Mouse (Mus musculus) stomach, postnatal 0 days (tissue): ENCODE measurements around the gene Lage3. TPM values are rescaled to one million over a fixed set of nuclear protein-coding genes. Genes with fewer than 3 reads are reported as not detected.

Experiments used
- ATAC-seq: fragments of 200-750 bp; cut with Nextera tagmentation; 2 replicates; pipeline ENCODE4 v1.8.0; 2017; ENCODE audit not compliant: low FRiP score, low TSS enrichment
- DNase-seq: peaks from one replicate; pipeline ENCODE4 v3.0.0-alpha.2; 2016; ENCODE audit warnings: low spot score
- H3K27ac ChIP-seq: fragments of 300-500 bp; sonication (generic); replicated peaks from 2 replicates; pipeline ENCODE4 v1.5.1; 2014; ENCODE audit warnings: mild to moderate bottlenecking, control low read depth
- H3K27me3 ChIP-seq: fragments of 300-500 bp; sonication (generic); 2 replicates; pipeline ENCODE4 v1.6.1; 2014; ENCODE audit warnings: low read length; ENCODE audit not compliant: control insufficient read depth, insufficient read depth
- H3K36me3 ChIP-seq: fragments of 300-500 bp; sonication (generic); 2 replicates; pipeline ENCODE4 v1.6.1; 2014; ENCODE audit warnings: low read length, mixed read lengths; ENCODE audit not compliant: control insufficient read depth, insufficient read depth
- H3K4me1 ChIP-seq: fragments of 300-500 bp; sonication (generic); replicated peaks from 2 replicates; pipeline ENCODE4 v1.6.1; 2014; ENCODE audit warnings: antibody characterized with exemption; ENCODE audit not compliant: control insufficient read depth, insufficient read depth
- H3K4me2 ChIP-seq: fragments of 300-500 bp; sonication (generic); replicated peaks from 2 replicates; pipeline ENCODE4 v1.6.1; 2014; ENCODE audit warnings: low read depth, mild to moderate bottlenecking, control low read depth, moderate library complexity
- H3K4me3 ChIP-seq: fragments of 300-500 bp; sonication (generic); 2 replicates; pipeline ENCODE4 v1.5.1; 2014; ENCODE audit warnings: low read depth, low read length, control low read depth
- H3K9ac ChIP-seq: fragments of 300-500 bp; sonication (generic); 2 replicates; pipeline ENCODE4 v1.6.1; 2014; ENCODE audit warnings: mild to moderate bottlenecking, low read length, control low read depth, mixed read lengths
- H3K9me3 ChIP-seq: fragments of 300-500 bp; sonication (generic); 2 replicates; pipeline ENCODE4 v1.6.1; 2016; ENCODE audit warnings: low read length; ENCODE audit not compliant: control insufficient read depth
- CTCF ChIP-seq: IDR thresholded peaks from 2 replicates; pipeline ENCODE4 v1.5.1; 2016; ENCODE audit warnings: antibody characterized with exemption, low read depth, mild to moderate bottlenecking, moderate library complexity
- EP300 ChIP-seq: optimal IDR thresholded peaks from 2 replicates; pipeline ENCODE3; 2016; ENCODE audit warnings: antibody characterized with exemption
- WGBS: fragments of 180-500 bp; shearing (Covaris S2); extraction: QIAGEN DNeasy Blood & Tissue Kit; methylation state at CpG from one replicate; pipeline ENCODE4 v1.1.7; 2014; 5-methylcytosine and 5-hydroxymethylcytosine counted together
- microRNA-seq: library from miRNA; unstranded; fragments of <30 nt; microRNA quantifications from one replicate; pipeline ENCODE4, GENCODE M21; 2016
- polyA plus RNA-seq: library from polyadenylated mRNA; unstranded; fragments of >200 nt; fragmentation: Nextera tagmentation; extraction: Ambion mirVana; gene quantifications from 2 replicates; pipeline ENCODE4 v1.2.1, GENCODE M21; 2015

Gene Lage3
- polyA plus RNA-seq, 1 experiment from 2014 or later, result 88.1 TPM

GRCm38 (mm10) chrX:74304867-74305700, 48.3 kb downstream of the Lage3 start, which contains the start of gene Gdi1:
Gene Gdi1, plus strand, starts transcription at chrX:74304998.
- H3K4me1 ChIP-seq, result no peaks in the 10 kb centered on the region
- DNase-seq (peak; percentile 83), ATAC-seq (peak; percentile 92)
- H3K27me3 ChIP-seq, result no peaks in the 10 kb centered on the region
- H3K9me3 ChIP-seq, result no peaks in the 10 kb centered on the region
- peak within 1 kb of the TSS; percentile 51 for H3K4me3 ChIP-seq
- WGBS, result 16% methylated on average over 34 of the region's 41 CpGs
- peak within 1 kb of the TSS; percentile 79 for H3K27ac ChIP-seq
- H3K36me3 ChIP-seq, result no peaks in the 10 kb centered on the region
- peak; percentile 76 for TF ChIP-seq EP300
- peak; percentile 59 for TF ChIP-seq CTCF
- H3K9ac ChIP-seq, result peak within 1 kb of the TSS; percentile 50
- peak within 1 kb of the TSS; percentile 56 for H3K4me2 ChIP-seq

Small RNA genes lying within 50 kb of the gene (microRNA-seq; reads per million reads assigned to microRNA genes)
- gene Mir7092, result not detected

Other genes starting within 250 kb of the Lage3 start
- gene Opn1mw, start 226.2 kb downstream of the Lage3 start, polyA plus RNA-seq, result not detected in 2 replicates
- gene Mecp2, start 218.3 kb downstream of the Lage3 start, polyA plus RNA-seq, result 6.8 and 6.9 TPM in 2 replicates
- gene Tex28, start 185.8 kb downstream of the Lage3 start, polyA plus RNA-seq, result not detected in 2 replicates
- 0.08 and 0.13 TPM in 2 replicates for gene Tktl1, start 176.4 kb downstream of the Lage3 start, polyA plus RNA-seq
- gene Flna, start 103.8 kb downstream of the Lage3 start, polyA plus RNA-seq, result 256 and 289 TPM in 2 replicates
- gene Emd, start 98.9 kb downstream of the Lage3 start, polyA plus RNA-seq, result 20.9 TPM in 2 replicates
- gene Rpl10, start 82.8 kb downstream of the Lage3 start, polyA plus RNA-seq, result 762 and 787 TPM in 2 replicates
- 59.5 and 71.1 TPM in 2 replicates for gene Taz, start 71.7 kb downstream of the Lage3 start, polyA plus RNA-seq
- 15.6 and 15.8 TPM in 2 replicates for gene Dnase1l1, start 71.3 kb downstream of the Lage3 start, polyA plus RNA-seq
- gene Atp6ap1, start 56.5 kb downstream of the Lage3 start, polyA plus RNA-seq, result 106 and 107 TPM in 2 replicates
- gene Gdi1, start 48.6 kb downstream of the Lage3 start, polyA plus RNA-seq, result 75.8 and 79.3 TPM in 2 replicates
- 37.6 and 37.8 TPM in 2 replicates for gene Fam50a, start 40.6 kb downstream of the Lage3 start, polyA plus RNA-seq
- gene Plxna3, start 24.6 kb downstream of the Lage3 start, polyA plus RNA-seq, result 2.9 and 3.2 TPM in 2 replicates
- gene Ubl4a, start 19.6 kb upstream of the Lage3 start, polyA plus RNA-seq, result 55.6 and 63.5 TPM in 2 replicates
- gene Slc10a3, start 19.7 kb upstream of the Lage3 start, polyA plus RNA-seq, result 20.0 and 20.6 TPM in 2 replicates
- gene Fam3a, start 39.7 kb upstream of the Lage3 start, polyA plus RNA-seq, result 25.0 and 26.0 TPM in 2 replicates
- gene Ikbkg, start 39.7 kb upstream of the Lage3 start, polyA plus RNA-seq, result 15.8 and 16.7 TPM in 2 replicates
- gene G6pdx, start 75.6 kb upstream of the Lage3 start, polyA plus RNA-seq, result 83.7 and 90.3 TPM in 2 replicates
- gene Gm6880, start 127.8 kb upstream of the Lage3 start, polyA plus RNA-seq, result 0.25 TPM in 1 of 2 replicates, not detected in the other
- gene Olfr1326-ps1, start 221.3 kb upstream of the Lage3 start, polyA plus RNA-seq, result not detected in 2 replicates
- gene Olfr1325, start 239.1 kb upstream of the Lage3 start, polyA plus RNA-seq, result not detected in 2 replicates